Mouse (Mus musculus) layer of hippocampus, adult 2 months (tissue): ENCODE data around the gene Ide. TPM values are rescaled to one million over a fixed set of nuclear protein-coding genes. Genes with fewer than 3 reads are reported as not detected.

Experiments used
- DNase-seq, 2 experiments: peaks; one replicate each; pipeline ENCODE4 v3.0.0; 2022; ENCODE audit warnings: low spot score in 2 of 2
- H3K27ac ChIP-seq: fragments of 200-600 bp; 2 replicates; pipeline ENCODE4 v1.8.1; 2022
- H3K4me3 ChIP-seq: fragments of 200-600 bp; 2 replicates; pipeline ENCODE4 v1.8.1; 2022; ENCODE audit warnings: mild to moderate bottlenecking
- CTCF ChIP-seq: fragments of 200-600 bp; conservative IDR thresholded peaks from 2 replicates; pipeline ENCODE4 v1.8.1; 2022; ENCODE audit warnings: antibody characterized with exemption, mild to moderate bottlenecking, moderate library complexity
- total RNA-seq, 2 experiments: library from RNA; stranded (reverse); gene quantifications; 2 replicates each; pipeline ENCODE4 v1.2.3; 2021

Ide gene
- total RNA-seq, 2 experiments from 2014 or later = 34.9 to 56.2 TPM

GRCm38 (mm10) chr19:37320802-37321619 lies 16.6 kb downstream of the Ide start:
- no peak for DNase-seq
- no peak for TF ChIP-seq CTCF
- Histone ChIP-seq H3K27ac (0 out of 2 replicates have a peak overlapping the region, but pooled peaks have one; percentile 14), H3K4me3 (no peak overlapping the region)

GRCm38 (mm10) chr19:37317359-37317758 lies 20.3 kb downstream of the Ide start:
- no peak overlapping the region for H3K4me3 ChIP-seq
- H3K27ac ChIP-seq = no peak overlapping the region
- TF ChIP-seq CTCF = no peak
- DNase-seq = no peak

GRCm38 (mm10) chr19:37315091-37315490 lies 22.6 kb downstream of the Ide start:
- no peak overlapping the region for H3K27ac ChIP-seq
- H3K4me3 ChIP-seq = no peak overlapping the region
- DNase-seq = no peak
- TF ChIP-seq CTCF = no peak

- TF ChIP-seq CTCF = no peak
- DNase-seq = no peak
These were observed 26.2 kb downstream of the Ide start for GRCm38 (mm10) chr19:37311426-37311825.

GRCm38 (mm10) chr19:37310133-37310532 lies 27.5 kb downstream of the Ide start:
- no peak for DNase-seq
- Histone ChIP-seq H3K4me3 (no peak overlapping the region), H3K27ac (no peak overlapping the region)
- peak; percentile 73 for TF ChIP-seq CTCF

More at GRCm38 (mm10) chr19:37311426-37311825, 26.2 kb downstream of the Ide start:
- Histone ChIP-seq H3K27ac (peak overlapping the region; percentile 14; the same call in 1 of the 2 replicates), H3K4me3 (no peak overlapping the region)

GRCm38 (mm10) chr19:37308941-37309340 lies 28.7 kb downstream of the Ide start:
- TF ChIP-seq CTCF = no peak
- H3K4me3 ChIP-seq = no peak overlapping the region
- H3K27ac ChIP-seq = no peak overlapping the region
- no peak for DNase-seq

- DNase-seq = no peak
- TF ChIP-seq CTCF = no peak
- Histone ChIP-seq H3K4me3 (no peak overlapping the region), H3K27ac (no peak overlapping the region)
These were observed 29.7 kb downstream of the Ide start for GRCm38 (mm10) chr19:37307826-37308545.

- no peak for DNase-seq
- no peak overlapping the region for H3K4me3 ChIP-seq
- TF ChIP-seq CTCF = no peak
- 0 out of 2 replicates have a peak overlapping the region, but pooled peaks have one; percentile 10 for H3K27ac ChIP-seq
These were observed 31.5 kb downstream of the Ide start for GRCm38 (mm10) chr19:37306176-37306575.

GRCm38 (mm10) chr19:37304866-37305265 lies 32.8 kb downstream of the Ide start:
- no peak for DNase-seq
- TF ChIP-seq CTCF = no peak
- Histone ChIP-seq H3K4me3 (no peak overlapping the region), H3K27ac (no peak overlapping the region)

GRCm38 (mm10) chr19:37304006-37304405 lies 33.6 kb downstream of the Ide start:
- no peak for TF ChIP-seq CTCF
- no peak for DNase-seq
- H3K4me3 ChIP-seq = no peak overlapping the region
- H3K27ac ChIP-seq = no peak overlapping the region

- H3K27ac ChIP-seq = no peak overlapping the region
- no peak overlapping the region for H3K4me3 ChIP-seq
- DNase-seq = no peak
- no peak for TF ChIP-seq CTCF
These were observed 35.9 kb downstream of the Ide start for GRCm38 (mm10) chr19:37301733-37302132.

GRCm38 (mm10) chr19:37291676-37292075 lies 46.0 kb downstream of the Ide start:
- Histone ChIP-seq H3K27ac (no peak overlapping the region), H3K4me3 (no peak overlapping the region)
- TF ChIP-seq CTCF = no peak
- no peak for DNase-seq

- DNase-seq = no peak
- no peak overlapping the region for H3K4me3 ChIP-seq
- TF ChIP-seq CTCF = no peak
- no peak overlapping the region for H3K27ac ChIP-seq
These were observed 46.7 kb downstream of the Ide start for GRCm38 (mm10) chr19:37290906-37291305.

GRCm38 (mm10) chr19:37284775-37285174 lies 52.9 kb downstream of the Ide start:
- DNase-seq = no peak
- no peak overlapping the region for H3K4me3 ChIP-seq
- no peak for TF ChIP-seq CTCF
- H3K27ac ChIP-seq = no peak overlapping the region
